Mouse (Mus musculus): ENCODE data around the gene Ranbp17. TPM values are rescaled to one million over a fixed set of nuclear protein-coding genes. Genes with fewer than 3 reads are reported as not detected.

Gene Ranbp17
- polyA plus RNA-seq (2012; ENCODE audit: low replicate concordance) = 0.15 and 0.18 TPM in 2 replicates

GRCm38 (mm10) chr11:33513376-33513991 lies at the start of gene Ranbp17:
Gene Ranbp17 (minus strand): TSS chr11:33513746.

GRCm38 (mm10) chr11:33276637-33277036 lies 236.9 kb downstream of the Ranbp17 start, which contains the start of gene Gm12117:
Gene Gm12117 (minus strand): TSS chr11:33276737.

GRCm38 (mm10) chr11:33203383-33204328 lies 309.9 kb downstream of the Ranbp17 start, which contains the start of gene Tlx3:
Gene Tlx3 (minus strand): TSS chr11:33203589.

GRCm38 (mm10) chr11:33162998-33163506 lies 350.5 kb downstream of the Ranbp17 start, which contains the start of gene Npm1:
Gene Npm1 (minus strand): TSS chr11:33163206.

Other genes with a start within 250 kb of the Ranbp17 start
- not detected in 2 replicates for gene Gm12117, start 237.0 kb downstream of the Ranbp17 start, polyA plus RNA-seq (2012; ENCODE audit: low replicate concordance)
- not detected in 2 replicates for gene Gabrp, start 65.2 kb upstream of the Ranbp17 start, polyA plus RNA-seq (2012; ENCODE audit: low replicate concordance)
- gene D130052B06Rik, start 85.6 kb upstream of the Ranbp17 start, polyA plus RNA-seq (2012; ENCODE audit: low replicate concordance) = not detected in 2 replicates